Mouse (Mus musculus): Measurements from ENCODE around the gene Gla.

DNA sequence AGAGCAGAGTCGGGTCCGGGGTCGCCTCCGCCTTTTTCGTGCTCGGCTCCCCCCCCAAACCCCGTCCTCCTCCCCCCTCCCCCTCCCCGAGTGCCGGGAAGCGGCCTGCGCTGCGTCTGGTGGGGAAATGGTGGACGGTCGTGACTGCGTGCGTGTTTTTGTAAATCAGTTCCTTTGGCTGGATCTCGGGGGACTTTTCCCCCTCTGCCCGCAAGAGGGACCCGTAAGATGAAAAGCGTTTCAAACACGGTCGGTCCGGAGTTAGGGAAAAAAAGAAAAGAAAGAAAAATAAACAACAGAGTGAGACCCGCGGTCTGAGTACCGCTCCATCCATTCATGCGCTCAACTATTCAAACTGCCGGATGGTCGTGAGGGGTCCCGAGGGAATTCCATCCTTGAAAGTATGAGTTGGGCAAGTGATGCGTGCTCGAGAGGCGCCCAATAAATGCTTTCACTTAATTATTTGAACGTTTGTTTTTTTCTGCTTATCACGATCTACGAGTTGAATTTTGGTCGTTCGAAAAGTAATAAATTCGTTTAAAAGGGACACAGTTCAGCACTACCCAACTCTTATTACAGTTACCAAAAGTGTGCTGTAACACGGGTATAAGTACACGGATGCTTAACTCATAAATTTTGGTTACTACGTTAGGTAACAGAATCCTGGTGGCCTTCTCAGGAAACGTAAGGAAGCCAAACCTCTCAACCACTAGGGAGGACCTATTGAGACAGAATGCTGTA is 625 bp upstream of the Gla start:
- TF ChIP-seq POLR2A (IDR thresholded peaks at IDR 0.05; ENCODE audit: insufficient read length, low read depth) (no peak), MAX (IDR thresholded peaks at IDR 0.05; ENCODE audit: low read depth) (no peak), MYOD1 (IDR thresholded peaks at IDR 0.05; ENCODE audit: control insufficient read depth in 1 of 3, insufficient read length in 2 of 3, low read depth in 2 of 3) (no peak), TCF3 (IDR thresholded peaks at IDR 0.05; ENCODE audit: insufficient read length, low read depth) (no peak), USF1 (IDR thresholded peaks at IDR 0.05; ENCODE audit: low read depth) (no peak), SRF (IDR thresholded peaks at IDR 0.05; ENCODE audit: control insufficient read depth, insufficient read length, low read depth) (no peak), POLR2AphosphoS2 (IDR thresholded peaks at IDR 0.05; ENCODE audit: insufficient read length, low read depth) (no peak), CEBPB (IDR thresholded peaks at IDR 0.05; ENCODE audit: insufficient read depth, poor library complexity, severe bottlenecking) (no peak), E2F4 (IDR thresholded peaks at IDR 0.05; ENCODE audit: insufficient read depth) (no peak), TCF12 (IDR thresholded peaks at IDR 0.05; ENCODE audit: insufficient read depth, poor library complexity, severe bottlenecking) (no peak), MYOG (IDR thresholded peaks at IDR 0.05; ENCODE audit: control insufficient read depth in 1 of 3, insufficient read depth in 1 of 3, insufficient read length in 2 of 3, low read depth in 2 of 3) (no peak), REST (IDR thresholded peaks at IDR 0.05; ENCODE audit: insufficient read depth, insufficient read length) (no peak)

Data from myocyte (in vitro differentiated cells).